Mouse (Mus musculus) midbrain, embryonic 11.5 days (tissue): Measurements from ENCODE around the gene Sct. TPM values are rescaled to one million over a fixed set of nuclear protein-coding genes. Genes with fewer than 3 reads are reported as not detected.

Experiments used
- ATAC-seq: fragments of 200-750 bp; cut with Nextera tagmentation; 2 replicates; pipeline ENCODE4 v1.8.0; 2017; ENCODE audit warnings: moderate TSS enrichment, moderate library complexity; ENCODE audit not compliant: low FRiP score
- DNase-seq: peaks from one replicate; pipeline ENCODE4 v3.0.0; 2015; ENCODE audit warnings: low spot score; ENCODE audit errors: missing footprints
- H3K27ac ChIP-seq: fragments of 300-500 bp; sonication (generic); 2 replicates; pipeline ENCODE4 v1.5.1; 2014; ENCODE audit warnings: low read depth, low read length
- H3K27me3 ChIP-seq: fragments of 300-500 bp; sonication (generic); 2 replicates; pipeline ENCODE4 v1.6.1; 2014; ENCODE audit warnings: mild to moderate bottlenecking, low read length, moderate library complexity, mixed read lengths; ENCODE audit not compliant: control insufficient read depth, insufficient read depth
- H3K36me3 ChIP-seq: fragments of 300-500 bp; sonication (generic); 2 replicates; pipeline ENCODE4 v1.6.1; 2014; ENCODE audit warnings: mild to moderate bottlenecking, low read length, moderate library complexity, mixed read lengths; ENCODE audit not compliant: control insufficient read depth, insufficient read depth
- H3K4me1 ChIP-seq: fragments of 300-500 bp; sonication (generic); 2 replicates; pipeline ENCODE4 v1.6.1; 2014; ENCODE audit warnings: low read length; ENCODE audit not compliant: control insufficient read depth, insufficient read depth
- H3K4me2 ChIP-seq: fragments of 300-500 bp; sonication (generic); 2 replicates; pipeline ENCODE4 v1.6.1; 2014; ENCODE audit warnings: mild to moderate bottlenecking, moderate library complexity
- H3K4me3 ChIP-seq: fragments of 300-500 bp; sonication (generic); 2 replicates; pipeline ENCODE4 v1.5.1; 2014; ENCODE audit warnings: low read depth, low read length
- H3K9ac ChIP-seq: fragments of 300-500 bp; sonication (generic); 2 replicates; pipeline ENCODE4 v1.6.1; 2014; ENCODE audit warnings: low read length
- H3K9me3 ChIP-seq: fragments of 300-500 bp; sonication (generic); 2 replicates; pipeline ENCODE4 v1.6.1; 2016; ENCODE audit warnings: low read length; ENCODE audit not compliant: control insufficient read depth
- WGBS: fragments of 180-500 bp; shearing (Covaris S2); extraction: QIAGEN DNeasy Blood & Tissue Kit; methylation state at CpG from one replicate; pipeline ENCODE4 v1.1.7; 2014; 5-methylcytosine and 5-hydroxymethylcytosine counted together
- polyA plus RNA-seq: library from polyadenylated mRNA; unstranded; fragments of >200 nt; fragmentation: Nextera tagmentation; extraction: Ambion mirVana; gene quantifications from 2 replicates; pipeline ENCODE4 v1.2.1, GENCODE M21; 2014

Sct gene
- polyA plus RNA-seq, 1 experiment from 2014 or later: 1.1 TPM

DNA sequence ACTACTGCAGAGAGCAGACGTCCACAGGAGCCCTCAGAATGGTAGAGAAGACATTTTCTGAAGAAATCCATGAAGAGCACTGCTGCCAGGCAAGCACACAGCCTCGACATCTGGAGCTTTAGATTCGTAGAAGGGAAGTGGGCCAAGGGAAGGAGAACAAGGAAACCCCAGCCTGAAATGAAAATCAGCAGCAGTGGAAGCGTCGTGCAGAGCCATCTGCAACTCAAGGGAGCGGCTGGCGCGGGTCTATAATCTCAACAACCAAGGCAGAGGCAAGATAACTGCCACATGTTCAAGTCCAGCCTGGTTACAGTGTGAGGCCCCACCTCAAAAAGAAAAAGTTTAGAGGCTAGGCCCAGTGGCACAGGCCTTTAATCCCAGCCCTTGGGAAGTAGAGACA lies 36.1 kb upstream of the Sct start:
- no peak overlapping the region for H3K4me3 ChIP-seq
- no peaks in the 10 kb centered on the region for H3K27me3 ChIP-seq
- ATAC-seq (no peak), DNase-seq (no peak)
- no peak overlapping the region for H3K9ac ChIP-seq
- H3K27ac ChIP-seq: no peak overlapping the region
- H3K36me3 ChIP-seq: peaks cover 38% of the 10 kb centered on the region
- H3K4me1 ChIP-seq: no peaks in the 10 kb centered on the region
- H3K9me3 ChIP-seq: no peaks in the 10 kb centered on the region
- WGBS: 93% methylated on average over 8 of the region's 8 CpGs
- H3K4me2 ChIP-seq: no peak overlapping the region

DNA sequence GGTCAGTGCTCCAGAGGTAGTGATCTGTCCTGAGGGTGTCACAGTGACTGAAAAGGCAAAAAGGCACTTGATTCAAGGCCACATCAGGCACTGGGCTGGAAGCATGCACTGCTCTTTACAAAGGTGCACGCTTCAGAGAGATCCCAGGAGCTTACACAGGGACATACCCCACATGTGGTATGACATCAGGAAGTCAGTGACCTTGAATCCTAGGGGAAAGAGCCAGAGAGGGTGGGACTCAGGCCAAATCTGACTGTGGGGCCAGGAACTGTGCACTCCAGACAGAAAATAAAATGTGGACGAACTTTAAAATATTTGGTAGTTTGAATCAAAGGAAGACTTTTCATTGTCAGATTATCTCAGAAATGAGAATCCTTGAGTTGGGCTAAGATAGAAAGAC lies 35.5 kb upstream of the Sct start:
- no peak overlapping the region for H3K27ac ChIP-seq
- no peaks in the 10 kb centered on the region for H3K27me3 ChIP-seq
- DNase-seq (no peak), ATAC-seq (no peak)
- no peaks in the 10 kb centered on the region for H3K9me3 ChIP-seq
- peaks cover 40% of the 10 kb centered on the region for H3K36me3 ChIP-seq
- H3K9ac ChIP-seq: no peak overlapping the region
- no peak overlapping the region for H3K4me3 ChIP-seq
- no peaks in the 10 kb centered on the region for H3K4me1 ChIP-seq
- WGBS: 95% methylated on average over 2 of the region's 2 CpGs
- H3K4me2 ChIP-seq: no peak overlapping the region

DNA sequence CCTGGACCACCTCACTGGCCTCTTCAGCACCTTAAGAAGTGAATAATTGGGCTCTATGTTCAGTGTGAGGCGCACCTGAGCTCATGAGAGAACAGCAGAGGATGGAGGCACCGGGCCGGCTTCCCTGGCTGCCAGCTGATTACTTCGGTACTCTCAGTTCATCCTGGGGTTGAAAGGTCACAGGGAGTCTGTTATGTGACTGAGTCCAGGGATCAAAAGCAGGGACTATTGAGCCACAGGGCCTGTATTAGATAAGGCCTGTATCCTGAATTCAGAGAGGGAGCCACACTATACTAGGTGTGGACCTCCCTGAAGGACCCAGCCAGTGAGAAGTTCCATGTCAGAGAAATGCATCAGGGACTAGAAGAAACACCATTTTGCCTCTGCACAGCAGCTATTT lies 25.6 kb upstream of the Sct start:
- Histone ChIP-seq H3K36me3 (peaks cover 32% of the 10 kb centered on the region), H3K4me3 (no peak overlapping the region), H3K4me1 (no peaks in the 10 kb centered on the region), H3K27ac (no peak overlapping the region), H3K4me2 (no peak overlapping the region), H3K9ac (no peak overlapping the region), H3K27me3 (no peaks in the 10 kb centered on the region), H3K9me3 (no peaks in the 10 kb centered on the region)
- WGBS: 90% methylated on average over 4 of the region's 4 CpGs
- DNase-seq: no peak
- no peak for ATAC-seq

DNA sequence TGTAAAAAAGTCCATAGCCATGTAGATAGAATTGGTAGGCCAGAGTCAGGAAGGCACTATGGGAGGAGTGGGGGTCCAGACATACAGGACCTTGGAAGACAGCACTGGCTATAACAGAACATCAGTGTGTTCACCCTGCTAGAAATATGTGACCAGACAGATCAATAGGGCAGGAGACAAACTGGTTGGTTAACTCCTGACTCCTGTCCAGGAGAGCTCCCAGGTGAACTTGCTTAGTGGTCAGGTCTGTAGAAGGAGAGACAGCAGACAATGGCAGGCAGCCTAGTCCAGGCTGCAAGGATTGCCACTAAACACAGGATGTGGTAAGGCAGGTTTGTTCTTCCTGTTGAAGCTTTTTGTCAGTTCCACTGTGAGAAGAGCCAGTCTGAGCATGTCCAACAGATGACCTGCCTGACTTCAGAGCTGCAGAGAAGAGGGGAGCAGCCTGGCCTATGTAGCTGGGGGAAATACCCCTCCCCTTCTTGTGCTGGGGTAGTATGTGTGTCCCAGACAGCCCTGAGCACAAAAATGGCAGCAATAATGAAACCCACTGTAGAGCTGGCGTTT lies 23.9 kb upstream of the Sct start:
- DNase-seq: no peak
- Histone ChIP-seq H3K4me1 (no peaks in the 10 kb centered on the region), H3K36me3 (peaks cover 23% of the 10 kb centered on the region), H3K9me3 (no peaks in the 10 kb centered on the region), H3K27me3 (no peaks in the 10 kb centered on the region), H3K4me2 (no peak overlapping the region), H3K9ac (no peak overlapping the region), H3K4me3 (no peak overlapping the region), H3K27ac (no peak overlapping the region)
- WGBS: 81% methylated on average over 1 of the region's 1 CpGs
- no peak for ATAC-seq

DNA sequence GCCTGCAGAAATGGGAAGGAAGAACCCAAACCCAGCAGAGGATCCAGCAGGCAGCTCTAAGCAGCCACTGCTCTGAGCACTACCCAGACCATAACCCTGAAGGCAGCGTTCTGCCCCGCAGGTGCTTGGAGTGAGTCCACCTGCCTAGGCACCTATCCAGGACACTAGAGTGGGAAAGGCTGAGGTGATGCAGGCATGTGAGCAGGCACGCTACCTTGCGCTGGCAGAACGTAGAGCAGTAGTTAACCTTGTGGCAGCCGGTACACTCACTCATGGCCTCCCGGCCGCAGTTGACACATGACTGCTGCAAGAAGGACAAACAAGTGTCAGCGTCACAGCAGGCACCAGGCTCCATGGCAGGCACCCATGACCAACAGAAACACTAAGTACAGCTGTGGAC lies 22.5 kb upstream of the Sct start:
- peaks cover 19% of the 10 kb centered on the region for H3K36me3 ChIP-seq
- H3K27me3 ChIP-seq: no peaks in the 10 kb centered on the region
- DNase-seq (no peak), ATAC-seq (no peak)
- no peak overlapping the region for H3K9ac ChIP-seq
- 97% methylated on average over 9 of the region's 9 CpGs for WGBS
- H3K4me3 ChIP-seq: no peak overlapping the region
- H3K9me3 ChIP-seq: no peaks in the 10 kb centered on the region
- no peak overlapping the region for H3K27ac ChIP-seq
- H3K4me1 ChIP-seq: no peaks in the 10 kb centered on the region
- H3K4me2 ChIP-seq: no peak overlapping the region

DNA sequence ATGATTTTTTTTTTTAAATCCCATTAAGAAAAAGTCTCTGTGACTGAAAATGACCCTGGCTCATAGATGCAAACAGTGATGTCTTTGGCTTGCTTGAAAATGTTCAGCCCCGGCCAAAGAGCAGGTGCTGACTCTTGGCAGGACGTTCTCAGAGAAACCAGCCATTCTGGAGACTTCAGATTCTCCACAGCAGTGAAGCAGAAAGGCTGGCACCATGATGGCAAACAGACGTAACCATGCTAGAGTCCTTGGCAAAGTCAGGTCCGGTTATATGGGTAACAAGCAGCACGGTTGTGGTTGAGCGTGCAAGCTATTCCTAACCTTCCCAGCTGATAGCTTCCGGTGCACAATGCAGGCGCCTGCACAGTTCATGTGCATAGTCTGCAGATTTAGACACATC lies 20.2 kb upstream of the Sct start:
- no peak overlapping the region for H3K4me3 ChIP-seq
- no peak overlapping the region for H3K27ac ChIP-seq
- H3K4me2 ChIP-seq: no peak overlapping the region
- 0 out of 2 replicates have a peak, but pooled peaks cover under 1% of the 10 kb centered on the region for H3K4me1 ChIP-seq
- ATAC-seq (no peak), DNase-seq (no peak)
- H3K27me3 ChIP-seq: peaks cover 20% of the 10 kb centered on the region
- WGBS: 95% methylated on average over 8 of the region's 8 CpGs
- H3K36me3 ChIP-seq: peaks cover 6% of the 10 kb centered on the region
- no peak overlapping the region for H3K9ac ChIP-seq
- no peaks in the 10 kb centered on the region for H3K9me3 ChIP-seq

DNA sequence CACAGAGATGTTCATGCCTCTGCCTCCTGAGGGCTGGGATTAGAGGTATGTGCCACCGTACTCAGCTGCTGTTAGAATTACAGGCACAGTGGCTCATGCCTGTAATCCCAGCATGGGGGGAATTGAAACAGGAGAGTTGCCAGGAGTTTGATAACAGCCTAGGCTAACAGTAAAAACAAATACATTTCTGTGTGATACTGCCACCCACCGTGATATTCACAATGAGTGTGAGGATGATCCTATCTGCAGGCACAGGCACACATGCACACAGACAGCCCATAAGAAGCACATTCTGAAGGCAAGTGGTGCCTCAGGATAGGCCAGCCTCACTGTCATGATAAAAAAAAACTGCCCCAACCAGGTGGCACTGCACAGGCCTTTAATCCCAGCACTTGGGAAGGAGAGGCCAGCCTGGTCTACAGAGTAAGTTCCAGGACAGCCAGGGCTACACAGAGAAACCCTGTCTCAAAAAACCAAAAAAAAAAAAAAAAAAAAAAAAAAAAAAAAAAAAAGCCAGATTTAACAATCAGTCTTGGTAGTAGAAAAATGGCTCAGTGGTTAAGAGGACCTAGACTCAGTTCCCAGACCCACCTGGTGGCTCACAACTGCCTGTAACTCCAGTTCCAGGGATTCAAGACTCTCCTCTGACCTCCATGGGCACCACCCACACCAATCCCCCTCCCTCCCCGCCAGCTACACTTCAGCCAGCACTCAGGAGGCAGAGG lies 19.2 kb upstream of the Sct start:
- peaks cover 6% of the 10 kb centered on the region for H3K36me3 ChIP-seq
- H3K27ac ChIP-seq: no peak overlapping the region
- no peak overlapping the region for H3K4me3 ChIP-seq
- H3K9ac ChIP-seq: no peak overlapping the region
- H3K4me2 ChIP-seq: no peak overlapping the region
- H3K9me3 ChIP-seq: no peaks in the 10 kb centered on the region
- DNase-seq: no peak
- no peak for ATAC-seq
- peaks cover 12% of the 10 kb centered on the region; the same call in 1 of the 2 replicates for H3K4me1 ChIP-seq
- WGBS: 85% methylated on average over 3 of the region's 3 CpGs
- H3K27me3 ChIP-seq: peaks cover 31% of the 10 kb centered on the region

DNA sequence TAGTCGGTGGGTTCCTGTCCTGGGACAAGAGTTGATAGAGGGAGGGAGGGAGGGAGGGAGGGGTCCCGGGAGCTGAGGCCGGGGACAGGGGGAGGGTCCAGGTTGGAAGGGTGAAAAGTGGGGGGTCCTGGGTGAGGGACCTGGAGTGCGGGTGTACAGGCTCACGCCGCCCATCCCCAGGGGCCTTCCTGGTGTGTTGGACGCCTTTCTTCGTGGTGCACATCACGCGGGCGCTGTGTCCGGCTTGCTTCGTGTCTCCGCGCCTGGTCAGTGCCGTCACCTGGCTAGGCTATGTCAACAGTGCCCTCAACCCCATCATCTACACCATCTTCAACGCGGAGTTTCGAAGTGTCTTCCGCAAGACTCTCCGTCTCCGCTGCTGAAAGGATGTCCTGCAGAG lies 15.5 kb upstream of the Sct start:
- ATAC-seq (no peak; the same call in 1 of the 2 replicates), DNase-seq (peak; percentile 88)
- 3% methylated on average over 22 of the region's 22 CpGs for WGBS
- Histone ChIP-seq H3K9me3 (no peaks in the 10 kb centered on the region), H3K27ac (no peak overlapping the region), H3K9ac (no peak overlapping the region), H3K4me2 (peak overlapping the region; percentile 64), H3K4me3 (peak overlapping the region; percentile 27), H3K27me3 (peaks cover 57% of the 10 kb centered on the region), H3K4me1 (peaks cover 21% of the 10 kb centered on the region), H3K36me3 (peaks cover 4% of the 10 kb centered on the region)

DNA sequence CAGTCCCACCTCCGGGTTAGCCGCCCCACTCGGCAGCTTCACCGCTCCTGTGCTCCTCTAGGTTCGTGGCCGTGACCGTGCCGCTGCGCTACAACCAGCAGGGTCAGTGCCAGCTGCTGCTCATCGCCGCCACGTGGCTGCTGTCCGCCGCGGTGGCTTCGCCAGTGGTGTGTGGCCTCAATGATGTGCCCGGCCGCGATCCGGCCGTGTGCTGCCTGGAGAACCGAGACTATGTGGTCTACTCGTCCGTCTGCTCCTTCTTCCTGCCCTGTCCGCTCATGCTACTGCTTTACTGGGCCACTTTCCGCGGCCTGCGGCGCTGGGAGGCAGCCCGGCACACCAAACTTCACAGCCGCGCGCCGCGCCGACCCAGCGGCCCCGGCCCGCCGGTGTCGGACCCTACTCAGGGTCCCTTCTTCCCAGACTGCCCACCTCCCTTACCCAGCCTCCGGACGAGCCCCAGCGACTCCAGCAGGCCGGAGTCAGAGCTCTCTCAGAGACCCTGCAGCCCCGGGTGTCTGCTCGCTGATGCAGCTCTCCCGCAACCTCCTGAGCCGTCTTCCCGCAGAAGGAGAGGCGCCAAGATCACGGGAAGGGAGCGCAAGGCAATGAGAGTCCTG lies 15.0 kb upstream of the Sct start:
- peaks cover 57% of the 10 kb centered on the region for H3K27me3 ChIP-seq
- no peak overlapping the region for H3K27ac ChIP-seq

More for the DNA sequence above, 15.0 kb upstream of the Sct start:
- Histone ChIP-seq H3K4me1 (peaks cover 21% of the 10 kb centered on the region), H3K4me3 (peak overlapping the region; percentile 27), H3K9me3 (no peaks in the 10 kb centered on the region), H3K9ac (peak overlapping the region; percentile 48), H3K36me3 (peaks cover 4% of the 10 kb centered on the region), H3K4me2 (peak overlapping the region; percentile 64)
- DNase-seq: peak; percentile 96
- ATAC-seq: peak; percentile 33; the same call in 1 of the 2 replicates
- WGBS: 1% methylated on average over 53 of the region's 53 CpGs
